Mouse (Mus musculus): Measurements from ENCODE around the gene Aff3.

Gene Aff3

GRCm38 (mm10) chr1:38384457-38385121 lies 280.2 kb downstream of the Aff3 start:
- no peak for DNase-seq

GRCm38 (mm10) chr1:38384010-38384409 lies 280.7 kb downstream of the Aff3 start:
- no peak for DNase-seq

GRCm38 (mm10) chr1:38382683-38383082 lies 282.1 kb downstream of the Aff3 start:
- DNase-seq = no peak

- no peak for DNase-seq
These were observed 286.8 kb downstream of the Aff3 start for GRCm38 (mm10) chr1:38377930-38378329.

- no peak for DNase-seq
These were observed 295.6 kb downstream of the Aff3 start for GRCm38 (mm10) chr1:38369166-38369565.

GRCm38 (mm10) chr1:38368081-38368689 lies 296.6 kb downstream of the Aff3 start:
- DNase-seq = peak; percentile 54 to 59

GRCm38 (mm10) chr1:38367404-38368080 lies 297.2 kb downstream of the Aff3 start:
- DNase-seq = peak in 1 of 2 experiments; percentile 31

- no peak for DNase-seq
These were observed 300.9 kb downstream of the Aff3 start for GRCm38 (mm10) chr1:38363856-38364255.

- DNase-seq = no peak
These were observed 302.5 kb downstream of the Aff3 start for GRCm38 (mm10) chr1:38362275-38362674.

GRCm38 (mm10) chr1:38358797-38359349 lies 305.9 kb downstream of the Aff3 start:
- peak; percentile 47 to 48 for DNase-seq

GRCm38 (mm10) chr1:38357933-38358796 lies 306.6 kb downstream of the Aff3 start:
- DNase-seq = peak in 1 of 2 experiments; percentile 23

GRCm38 (mm10) chr1:38354585-38354984 lies 310.2 kb downstream of the Aff3 start:
- no peak for DNase-seq

- DNase-seq = no peak
These were observed 317.4 kb downstream of the Aff3 start for GRCm38 (mm10) chr1:38347346-38347745.

- peak; percentile 65 to 80 for DNase-seq
These were observed 330.5 kb downstream of the Aff3 start for GRCm38 (mm10) chr1:38334206-38334605.

GRCm38 (mm10) chr1:38332919-38333318 lies 331.8 kb downstream of the Aff3 start:
- DNase-seq = no peak

- DNase-seq = no peak
These were observed 340.5 kb downstream of the Aff3 start for GRCm38 (mm10) chr1:38324206-38324605.

GRCm38 (mm10) chr1:38321861-38322260 lies 342.9 kb downstream of the Aff3 start:
- DNase-seq = no peak

- no peak for DNase-seq
These were observed 343.8 kb downstream of the Aff3 start for GRCm38 (mm10) chr1:38320971-38321305.

GRCm38 (mm10) chr1:38320126-38320970 lies 344.4 kb downstream of the Aff3 start:
- peak in 1 of 2 experiments; percentile 15 for DNase-seq

- no peak for DNase-seq
These were observed 346.1 kb downstream of the Aff3 start for GRCm38 (mm10) chr1:38318614-38319013.

- no peak for DNase-seq
These were observed 348.8 kb downstream of the Aff3 start for GRCm38 (mm10) chr1:38315992-38316391.

GRCm38 (mm10) chr1:38310496-38310895 lies 354.3 kb downstream of the Aff3 start:
- no peak for DNase-seq

All from cerebellum, postnatal 25 days (tissue).